Mouse (Mus musculus) lung, postnatal 0 days (tissue): ENCODE results near the gene Ids. TPM values are rescaled to one million over a fixed set of nuclear protein-coding genes. Genes with fewer than 3 reads are reported as not detected.
A peak's percentile ranks its signal among the peaks of the same experiment; 100 is the strongest.
"Not testable (repeated sequence)": the region's sequence is repeated elsewhere in the genome, so short reads cannot be mapped to it uniquely, and the experiment has no call there.

Experiments
- ATAC-seq: fragments of 200-750 bp; cut with Nextera tagmentation; 2 replicates; pipeline ENCODE4 v1.8.0; 2017; ENCODE audit warnings: moderate library complexity
- DNase-seq: peaks from one replicate; pipeline ENCODE4 v3.0.0-alpha.2; 2016; ENCODE audit warnings: low spot score
- H3K27ac ChIP-seq: fragments of 300-500 bp; sonication (generic); 2 replicates; pipeline ENCODE4 v1.5.1; 2014; ENCODE audit warnings: antibody characterized with exemption, mild to moderate bottlenecking, low read length, mixed read lengths
- H3K27me3 ChIP-seq: fragments of 300-500 bp; sonication (generic); replicated peaks from 2 replicates; pipeline ENCODE4 v1.6.1; 2014; ENCODE audit warnings: low read length, mixed read lengths; ENCODE audit not compliant: insufficient read depth
- H3K36me3 ChIP-seq: fragments of 300-500 bp; sonication (generic); 2 replicates; pipeline ENCODE4 v1.6.1; 2014; ENCODE audit warnings: low read length, mixed read lengths; ENCODE audit not compliant: insufficient read depth
- H3K4me1 ChIP-seq: fragments of 300-500 bp; sonication (generic); 2 replicates; pipeline ENCODE4 v1.6.1; 2014; ENCODE audit warnings: antibody characterized with exemption, low read depth, low read length, mixed read lengths; ENCODE audit not compliant: insufficient read depth
- H3K4me2 ChIP-seq: fragments of 300-500 bp; sonication (generic); replicated peaks from 2 replicates; pipeline ENCODE4 v1.6.1; 2014; ENCODE audit warnings: low read depth, mild to moderate bottlenecking, low read length, moderate library complexity, mixed read lengths
- H3K4me3 ChIP-seq: fragments of 300-500 bp; sonication (generic); 2 replicates; pipeline ENCODE4 v1.5.1; 2014; ENCODE audit warnings: low read depth, low read length
- H3K9ac ChIP-seq: fragments of 300-500 bp; sonication (generic); replicated peaks from 2 replicates; pipeline ENCODE4 v1.6.1; 2014; ENCODE audit warnings: low read depth, mild to moderate bottlenecking
- H3K9me3 ChIP-seq: fragments of 300-500 bp; sonication (generic); 2 replicates; pipeline ENCODE4 v1.6.1; 2016; ENCODE audit warnings: low read length, mixed read lengths
- CTCF ChIP-seq: IDR thresholded peaks from 2 replicates; pipeline ENCODE4 v1.5.1; 2016; ENCODE audit warnings: antibody characterized with exemption, mild to moderate bottlenecking
- EP300 ChIP-seq: IDR thresholded peaks from 2 replicates; pipeline ENCODE4 v1.6.1; 2016; ENCODE audit warnings: antibody characterized with exemption, mild to moderate bottlenecking, control low read depth
- WGBS: fragments of 180-500 bp; shearing (Covaris S2); extraction: QIAGEN DNeasy Blood & Tissue Kit; methylation state at CpG from one replicate; pipeline ENCODE4 v1.1.7; 2014; 5-methylcytosine and 5-hydroxymethylcytosine counted together
- polyA plus RNA-seq: library from polyadenylated mRNA; unstranded; fragments of >200 nt; fragmentation: Nextera tagmentation; extraction: Ambion mirVana; gene quantifications from 2 replicates; pipeline ENCODE4 v1.2.1, GENCODE M21; 2015

Gene Ids
- polyA plus RNA-seq = 6.6 and 7.0 TPM in 2 replicates

GRCm38 (mm10) chrX:70364661-70365613 lies at the start of gene Ids:
Gene Ids (minus strand): TSS chrX:70365084.
- TF ChIP-seq CTCF (no peak), EP300 (no peak)
- ATAC-seq (peak; percentile 94), DNase-seq (peak; percentile 92)
- Histone ChIP-seq H3K4me2 (peak within 1 kb of the TSS; percentile 51), H3K27ac (0 out of 2 replicates have a peak within 1 kb of the TSS, but pooled peaks have one; percentile 14), H3K27me3 (no peaks in the 10 kb centered on the region), H3K4me3 (peak within 1 kb of the TSS; percentile 52), H3K36me3 (no peaks in the 10 kb centered on the region), H3K4me1 (no peaks in the 10 kb centered on the region; the same call in 1 of the 2 replicates), H3K9me3 (no peaks in the 10 kb centered on the region), H3K9ac (peak within 1 kb of the TSS; percentile 36)
- WGBS = 25% methylated on average over 31 of the region's 45 CpGs

GRCm38 (mm10) chrX:70392636-70393035 lies 27.8 kb upstream of the Ids start:
- not testable (repeated sequence) for H3K36me3 ChIP-seq, H3K9ac ChIP-seq, ATAC-seq, DNase-seq, H3K4me1 ChIP-seq, H3K4me3 ChIP-seq, H3K27ac ChIP-seq, H3K27me3 ChIP-seq, H3K4me2 ChIP-seq, H3K9me3 ChIP-seq

GRCm38 (mm10) chrX:70385962-70386351 lies 21.1 kb upstream of the Ids start:
- Histone ChIP-seq H3K36me3 (no peaks in the 10 kb centered on the region), H3K9ac (peak overlapping the region; percentile 34; the same call in 1 of the 2 replicates), H3K27me3 (no peaks in the 10 kb centered on the region), H3K27ac (peak overlapping the region; percentile 79), H3K4me3 (peak overlapping the region; percentile 47), H3K9me3 (no peaks in the 10 kb centered on the region), H3K4me2 (peak overlapping the region; percentile 54), H3K4me1 (no peaks in the 10 kb centered on the region)
- 0 out of 2 replicates have a peak, but pooled peaks have one; percentile 2 for TF ChIP-seq EP300
- TF ChIP-seq CTCF = no peak
- DNase-seq (no peak), ATAC-seq (peak; percentile 50)
- WGBS = 27% methylated on average over 8 of the region's 11 CpGs

- Histone ChIP-seq H3K27ac (peak within 1 kb of the TSS; percentile 79), H3K36me3 (no peaks in the 10 kb centered on the region), H3K27me3 (no peaks in the 10 kb centered on the region), H3K4me2 (peak within 1 kb of the TSS; percentile 54), H3K9ac (peak within 1 kb of the TSS; percentile 34), H3K4me1 (no peaks in the 10 kb centered on the region), H3K9me3 (no peaks in the 10 kb centered on the region), H3K4me3 (peak within 1 kb of the TSS; percentile 47)
- DNase-seq (peak; percentile 93), ATAC-seq (peak; percentile 96)
- TF ChIP-seq CTCF (no peak), EP300 (peak; percentile 44)
- 19% methylated on average over 22 of the region's 22 CpGs for WGBS
Observed at GRCm38 (mm10) chrX:70385276-70385961, 20.5 kb upstream of the Ids start, which contains the start of gene 1110012L19Rik. Gene 1110012L19Rik (plus strand): TSS chrX:70385877.

- Histone ChIP-seq H3K4me2 (peak overlapping the region; percentile 42), H3K9ac (peak overlapping the region; percentile 12; the same call in 1 of the 2 replicates), H3K9me3 (no peaks in the 10 kb centered on the region), H3K27me3 (no peaks in the 10 kb centered on the region), H3K27ac (peak overlapping the region; percentile 77; the same call in 1 of the 2 replicates), H3K36me3 (no peaks in the 10 kb centered on the region), H3K4me1 (no peaks in the 10 kb centered on the region), H3K4me3 (peak overlapping the region; percentile 47)
- DNase-seq = no peak
- WGBS = 45% methylated on average over 3 of the region's 3 CpGs
- TF ChIP-seq CTCF (no peak), EP300 (no peak)
- no peak for ATAC-seq
Observed at GRCm38 (mm10) chrX:70384917-70385275, 20.0 kb upstream of the Ids start.
